Mouse (Mus musculus) lung, adult 2 months (tissue): ENCODE data around the gene Gucy1a1. TPM values are rescaled to one million over a fixed set of nuclear protein-coding genes. Genes with fewer than 3 reads are reported as not detected.
A peak's percentile ranks its signal among the peaks of the same experiment; 100 is the strongest.

Source experiments
- DNase-seq: peaks from one replicate; pipeline ENCODE4 v3.0.0; 2022
- H3K4me1 ChIP-seq: fragments of 200-500 bp; 2 replicates; pipeline ENCODE4 v1.6.1; 2011; ENCODE audit warnings: low read length; ENCODE audit not compliant: control insufficient read depth, insufficient read depth
- H3K4me3 ChIP-seq: fragments of 200-500 bp; replicated peaks from 2 replicates; pipeline ENCODE3; 2011; ENCODE audit warnings: low read depth, mild to moderate bottlenecking, control low read depth, low read length; ENCODE audit errors: extremely low read depth
- CTCF ChIP-seq: fragments of 200-500 bp; IDR thresholded peaks from 2 replicates; pipeline ENCODE4 v1.5.1; 2011; ENCODE audit warnings: mild to moderate bottlenecking, low read length, control low read depth; ENCODE audit not compliant: insufficient read depth
- POLR2A ChIP-seq: fragments of 200-500 bp; IDR thresholded peaks from 2 replicates; pipeline ENCODE4 v1.6.1; 2011; ENCODE audit warnings: low read depth, mild to moderate bottlenecking, control low read depth, low read length, borderline replicate concordance; ENCODE audit errors: extremely low read depth
- WGBS: fragments of 180-500 bp; shearing (Covaris S2); methylation state at CpG from one replicate; pipeline ENCODE4 v1.1.7; 2018; 5-methylcytosine and 5-hydroxymethylcytosine counted together
- polyA plus RNA-seq: library from polyadenylated mRNA; depleted of rRNA; stranded (reverse); fragments of >200 nt; gene quantifications from 2 replicates; pipeline ENCODE4 v1.2.3, GENCODE M21; 2012

Gene Gucy1a1
- polyA plus RNA-seq, 1 experiment, result 81.5 TPM

GRCm38 (mm10) chr3:82104229-82104628 is 41.4 kb downstream of the Gucy1a1 start:
- H3K4me1 ChIP-seq, result no peaks in the 10 kb centered on the region
- 59% methylated on average over 6 of the region's 6 CpGs for WGBS
- DNase-seq, result no peak
- TF ChIP-seq POLR2A (no peak), CTCF (no peak)
- H3K4me3 ChIP-seq, result no peak overlapping the region

- TF ChIP-seq CTCF (no peak), POLR2A (no peak)
- WGBS, result 80% methylated on average over 6 of the region's 6 CpGs
- H3K4me1 ChIP-seq, result no peaks in the 10 kb centered on the region
- DNase-seq, result no peak
- H3K4me3 ChIP-seq, result no peak overlapping the region
Measured at GRCm38 (mm10) chr3:82099127-82099526, 46.5 kb downstream of the Gucy1a1 start.

- no peak for DNase-seq
- Histone ChIP-seq H3K4me1 (no peaks in the 10 kb centered on the region), H3K4me3 (no peak overlapping the region)
- TF ChIP-seq CTCF (no peak), POLR2A (no peak)
- 71% methylated on average over 2 of the region's 2 CpGs for WGBS
Measured at GRCm38 (mm10) chr3:82096801-82097200, 48.8 kb downstream of the Gucy1a1 start.

GRCm38 (mm10) chr3:82074201-82074851 is 71.3 kb downstream of the Gucy1a1 start, which contains the start of gene Gucy1b1:
Gene Gucy1b1, minus strand, starts transcription at chr3:82074689.
- peak within 1 kb of the TSS; percentile 82 for H3K4me3 ChIP-seq
- H3K4me1 ChIP-seq, result no peaks in the 10 kb centered on the region
- DNase-seq, result peak; percentile 31
- 3% methylated on average over 25 of the region's 25 CpGs for WGBS
- TF ChIP-seq CTCF (no peak), POLR2A (peak; percentile 84; the same call in 1 of the 2 replicates)

GRCm38 (mm10) chr3:82073741-82074181 is 71.8 kb downstream of the Gucy1a1 start:
- peak; percentile 19 for DNase-seq

GRCm38 (mm10) chr3:82067830-82068229 is 77.8 kb downstream of the Gucy1a1 start:
- no peak for DNase-seq
- Histone ChIP-seq H3K4me3 (no peak overlapping the region), H3K4me1 (no peaks in the 10 kb centered on the region)
- TF ChIP-seq POLR2A (no peak), CTCF (no peak)
- WGBS, result 71% methylated on average over 5 of the region's 5 CpGs

More at GRCm38 (mm10) chr3:82073741-82074181, 71.8 kb downstream of the Gucy1a1 start:
- 3% methylated on average over 34 of the region's 34 CpGs for WGBS
- peak overlapping the region; percentile 82 for H3K4me3 ChIP-seq
- TF ChIP-seq CTCF (no peak), POLR2A (peak; percentile 38; the same call in 1 of the 2 replicates)
- no peaks in the 10 kb centered on the region for H3K4me1 ChIP-seq

- Histone ChIP-seq H3K4me3 (no peak overlapping the region), H3K4me1 (no peaks in the 10 kb centered on the region)
- 25% methylated on average over 9 of the region's 9 CpGs for WGBS
- DNase-seq, result no peak
- TF ChIP-seq POLR2A (no peak), CTCF (no peak)
Measured at GRCm38 (mm10) chr3:82061402-82062180, 84.0 kb downstream of the Gucy1a1 start.

- DNase-seq, result no peak
- no peak for TF ChIP-seq CTCF
- TF ChIP-seq POLR2A, result no peak
- H3K4me1 ChIP-seq, result peaks cover 3% of the 10 kb centered on the region; the same call in 1 of the 2 replicates
Measured at GRCm38 (mm10) chr3:82057201-82057600, 88.4 kb downstream of the Gucy1a1 start.

GRCm38 (mm10) chr3:82054283-82054974 is 91.2 kb downstream of the Gucy1a1 start:
- DNase-seq, result no peak
- TF ChIP-seq CTCF (no peak), POLR2A (no peak)
- WGBS, result 41% methylated on average over 5 of the region's 5 CpGs
- no peak overlapping the region for H3K4me3 ChIP-seq
- H3K4me1 ChIP-seq, result peaks cover 3% of the 10 kb centered on the region; the same call in 1 of the 2 replicates

More at GRCm38 (mm10) chr3:82057201-82057600, 88.4 kb downstream of the Gucy1a1 start:
- no peak overlapping the region for H3K4me3 ChIP-seq
- 12% methylated on average over 5 of the region's 5 CpGs for WGBS
